Mouse (Mus musculus): Measurements from ENCODE around the gene D10Jhu81e. TPM values are rescaled to one million over a fixed set of nuclear protein-coding genes. Genes with fewer than 3 reads are reported as not detected.
"Not testable (repeated sequence)": the region's sequence is repeated elsewhere in the genome, so short reads cannot be mapped to it uniquely, and the experiment has no call there.

The D10Jhu81e gene
- polyA plus RNA-seq, 1 experiment from 2014 or later: 34.9 TPM

DNA sequence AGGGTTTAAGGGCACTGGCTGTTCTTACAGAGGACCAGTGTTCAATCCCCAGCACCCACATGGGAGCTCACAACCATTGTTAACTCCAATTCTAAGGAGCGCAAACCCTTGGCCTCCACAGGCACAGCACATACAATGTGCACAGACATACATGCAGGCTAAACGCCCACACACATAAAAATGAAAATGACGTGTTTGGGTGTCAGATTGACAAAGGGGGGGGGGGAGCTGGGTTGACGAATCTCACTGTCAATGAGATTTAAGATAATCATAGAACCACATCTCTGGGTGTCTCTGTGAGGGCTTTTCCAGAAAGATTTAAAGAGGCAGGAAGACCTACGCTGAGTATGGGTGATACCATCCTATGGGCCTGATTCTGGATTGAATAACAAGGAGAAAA is 43.3 kb downstream of the D10Jhu81e start:
- 92% methylated on average over 5 of the region's 5 CpGs for WGBS
- peaks cover 5% of the 10 kb centered on the region; the same call in 1 of the 2 replicates for H3K4me1 ChIP-seq (replicated peaks)
- no peak for ATAC-seq

DNA sequence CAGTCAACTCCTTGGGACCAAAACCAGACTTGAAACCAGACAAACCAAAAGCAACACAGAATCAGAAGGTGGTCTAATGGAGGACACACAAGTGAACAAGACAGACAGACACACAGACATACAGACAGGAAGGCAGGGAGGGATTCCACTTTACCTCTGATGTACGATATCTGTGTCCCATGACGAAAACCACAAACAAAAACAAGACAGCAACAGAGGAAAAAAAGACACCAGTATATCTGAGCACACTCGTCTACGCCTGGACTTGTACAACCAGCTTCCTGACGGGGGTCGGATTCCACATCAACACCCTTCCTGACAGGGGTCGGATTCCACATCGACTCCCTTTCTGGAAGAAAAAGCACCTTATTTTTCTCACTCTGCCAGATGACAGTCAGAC is 44.5 kb downstream of the D10Jhu81e start:
- H3K36me3 ChIP-seq; H3K9ac ChIP-seq; H3K4me1 ChIP-seq (replicated peaks); H3K4me3 ChIP-seq (replicated peaks); H3K4me2 ChIP-seq (replicated peaks); ATAC-seq; H3K27me3 ChIP-seq (replicated peaks); H3K9me3 ChIP-seq; H3K27ac ChIP-seq: not testable (repeated sequence)
- WGBS: 73% methylated on average over 8 of the region's 8 CpGs

More for the DNA sequence above, 43.3 kb downstream of the D10Jhu81e start:
- H3K9ac ChIP-seq: no peak overlapping the region
- H3K9me3 ChIP-seq: no peaks in the 10 kb centered on the region
- H3K36me3 ChIP-seq: no peaks in the 10 kb centered on the region
- no peak overlapping the region for H3K4me3 ChIP-seq (replicated peaks)
- H3K4me2 ChIP-seq (replicated peaks): no peak overlapping the region
- H3K27me3 ChIP-seq (replicated peaks): no peaks in the 10 kb centered on the region
- no peak overlapping the region for H3K27ac ChIP-seq

DNA sequence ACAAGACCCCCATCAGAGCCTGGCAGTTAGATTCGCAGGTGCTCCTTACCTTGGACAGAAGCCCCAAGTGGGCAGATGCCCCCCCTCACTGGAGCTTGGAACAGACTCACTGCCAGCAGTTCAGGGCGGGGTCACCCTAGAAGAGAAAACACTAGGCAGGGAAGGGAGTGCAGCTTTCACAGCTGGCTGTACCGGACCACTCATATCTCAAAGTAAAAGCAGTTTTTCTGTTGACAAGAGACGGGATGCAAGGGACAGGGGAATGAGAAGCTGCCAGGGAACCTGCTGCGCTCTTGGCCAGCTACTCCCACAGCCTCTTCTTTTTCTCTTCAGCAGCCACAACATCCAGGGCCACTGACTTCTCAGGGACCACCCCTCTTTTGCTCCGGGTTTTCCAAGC is 45.4 kb downstream of the D10Jhu81e start:
- H3K27me3 ChIP-seq (replicated peaks); H3K9me3 ChIP-seq; H3K4me1 ChIP-seq (replicated peaks); H3K4me2 ChIP-seq (replicated peaks); H3K36me3 ChIP-seq; H3K9ac ChIP-seq; ATAC-seq; H3K27ac ChIP-seq; H3K4me3 ChIP-seq (replicated peaks): not testable (repeated sequence)
- 34% methylated on average over 6 of the region's 6 CpGs for WGBS

DNA sequence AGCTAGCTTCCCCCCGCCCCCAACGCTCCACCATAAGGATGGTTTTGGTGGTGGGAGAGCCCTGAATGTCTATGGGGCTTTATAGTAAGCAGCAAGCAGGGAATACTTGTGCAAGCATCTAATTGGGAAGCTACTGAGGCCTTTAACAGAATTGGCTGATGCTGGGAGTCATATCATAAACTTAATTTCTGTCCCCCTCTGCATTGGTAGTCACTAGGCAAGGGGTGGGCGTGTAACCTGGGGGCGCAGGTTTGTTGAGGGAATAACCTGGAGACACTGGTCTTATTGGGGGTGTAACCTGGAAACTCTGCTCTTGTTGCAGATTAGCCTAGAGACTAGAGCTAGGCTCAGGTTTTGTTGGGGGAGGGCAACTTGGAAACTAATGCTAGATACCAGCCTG is 50.2 kb downstream of the D10Jhu81e start:
- H3K27ac ChIP-seq: no peak overlapping the region
- H3K4me2 ChIP-seq (replicated peaks): no peak overlapping the region
- H3K36me3 ChIP-seq: no peaks in the 10 kb centered on the region
- WGBS: 95% methylated on average over 4 of the region's 4 CpGs
- no peak for ATAC-seq
- H3K9me3 ChIP-seq: no peaks in the 10 kb centered on the region
- no peak overlapping the region for H3K9ac ChIP-seq
- H3K4me3 ChIP-seq (replicated peaks): no peak overlapping the region
- no peaks in the 10 kb centered on the region for H3K27me3 ChIP-seq (replicated peaks)
- H3K4me1 ChIP-seq (replicated peaks): peaks cover 5% of the 10 kb centered on the region; the same call in 1 of the 2 replicates

DNA sequence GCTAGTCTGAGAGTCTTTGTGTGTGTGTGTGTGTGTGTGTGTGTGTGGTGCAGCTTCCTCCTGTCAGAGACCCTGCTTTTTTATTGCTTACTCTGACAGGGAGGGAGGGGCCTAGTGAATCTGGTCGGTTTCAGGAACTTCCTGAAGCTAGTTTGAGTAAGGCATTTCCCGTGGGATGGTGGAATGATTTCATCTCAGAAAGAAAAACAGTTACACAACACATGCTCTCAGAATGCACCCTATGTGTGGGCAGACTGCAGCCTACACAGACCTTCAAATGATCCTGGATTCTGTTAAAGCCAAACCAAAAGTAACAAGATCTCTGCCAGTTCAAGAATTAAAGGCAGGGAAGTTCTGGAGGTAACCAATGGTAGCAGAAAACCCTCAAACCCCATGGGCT is 54.4 kb downstream of the D10Jhu81e start:
- H3K4me1 ChIP-seq (replicated peaks): no peaks in the 10 kb centered on the region
- no peaks in the 10 kb centered on the region for H3K36me3 ChIP-seq
- no peak overlapping the region for H3K4me3 ChIP-seq (replicated peaks)
- no peaks in the 10 kb centered on the region for H3K27me3 ChIP-seq (replicated peaks)
- H3K9me3 ChIP-seq: no peaks in the 10 kb centered on the region
- H3K27ac ChIP-seq: no peak overlapping the region
- no peak overlapping the region for H3K4me2 ChIP-seq (replicated peaks)
- 0 out of 2 replicates have a peak, but pooled peaks have one; percentile 16 for ATAC-seq
- no peak overlapping the region for H3K9ac ChIP-seq
- WGBS: 67% methylated on average over 2 of the region's 2 CpGs

DNA sequence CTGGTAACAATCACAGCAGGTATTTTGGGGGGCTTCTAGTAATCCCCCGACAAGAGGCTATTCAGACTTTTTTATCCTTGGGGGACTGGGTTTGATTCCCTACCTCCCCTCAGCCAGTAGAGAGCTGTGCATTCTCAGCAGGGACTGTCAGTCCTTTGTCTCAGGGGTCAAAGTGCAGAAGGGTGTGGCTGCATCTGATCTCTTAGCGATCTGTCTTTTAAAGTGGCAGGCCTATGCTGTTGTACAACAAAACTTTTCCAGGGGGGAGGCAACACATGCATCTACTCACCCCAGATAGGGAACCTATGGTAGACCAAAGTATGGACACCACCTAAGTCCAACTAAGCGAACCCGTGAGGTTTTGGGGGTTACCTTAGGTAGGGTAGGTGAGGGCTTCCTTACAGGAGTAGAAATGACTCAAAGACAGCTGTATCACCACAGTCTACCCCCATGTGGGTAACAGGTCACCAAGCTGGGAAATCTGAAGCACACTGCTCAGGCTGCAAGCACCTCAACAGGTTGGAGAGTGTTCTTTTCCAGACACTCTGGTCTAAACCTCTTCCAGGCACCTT is 55.0 kb downstream of the D10Jhu81e start:
- H3K9me3 ChIP-seq: no peaks in the 10 kb centered on the region
- H3K36me3 ChIP-seq: no peaks in the 10 kb centered on the region
- no peak overlapping the region for H3K4me2 ChIP-seq (replicated peaks)
- H3K9ac ChIP-seq: no peak overlapping the region
- ATAC-seq: peak; percentile 86
- H3K27ac ChIP-seq: no peak overlapping the region
- H3K4me3 ChIP-seq (replicated peaks): no peak overlapping the region
- WGBS: 71% methylated on average over 4 of the region's 4 CpGs
- no peaks in the 10 kb centered on the region for H3K4me1 ChIP-seq (replicated peaks)
- H3K27me3 ChIP-seq (replicated peaks): no peaks in the 10 kb centered on the region

Other genes starting within 250 kb of the D10Jhu81e start
- 1.1 and 1.2 TPM in 2 replicates for gene Trpm2, start 199.2 kb downstream of the D10Jhu81e start, polyA plus RNA-seq (2015; fragmentation: Nextera tagmentation; extraction: Ambion mirVana)
- 17.3 and 17.5 TPM in 2 replicates for gene 1810043G02Rik, start 191.3 kb downstream of the D10Jhu81e start, polyA plus RNA-seq (2015; fragmentation: Nextera tagmentation; extraction: Ambion mirVana)
- 252 and 254 TPM in 2 replicates for gene Pfkl, start 159.7 kb downstream of the D10Jhu81e start, polyA plus RNA-seq (2015; fragmentation: Nextera tagmentation; extraction: Ambion mirVana)
- gene Dnmt3l, start 127.8 kb downstream of the D10Jhu81e start, polyA plus RNA-seq (2015; fragmentation: Nextera tagmentation; extraction: Ambion mirVana): 0.11 and 0.31 TPM in 2 replicates
- gene Aire, start 126.2 kb downstream of the D10Jhu81e start, polyA plus RNA-seq (2015; fragmentation: Nextera tagmentation; extraction: Ambion mirVana): 0.15 and 0.28 TPM in 2 replicates
- 4.7 and 4.8 TPM in 2 replicates for gene Icosl, start 100.5 kb downstream of the D10Jhu81e start, polyA plus RNA-seq (2015; fragmentation: Nextera tagmentation; extraction: Ambion mirVana)
- gene Pwp2, start 15.4 kb upstream of the D10Jhu81e start, polyA plus RNA-seq (2015; fragmentation: Nextera tagmentation; extraction: Ambion mirVana): 17.5 and 17.7 TPM in 2 replicates
- 17.3 and 17.6 TPM in 2 replicates for gene Trappc10, start 74.9 kb upstream of the D10Jhu81e start, polyA plus RNA-seq (2015; fragmentation: Nextera tagmentation; extraction: Ambion mirVana)
- 58.2 and 70.6 TPM in 2 replicates for gene Agpat3, start 182.7 kb upstream of the D10Jhu81e start, polyA plus RNA-seq (2015; fragmentation: Nextera tagmentation; extraction: Ambion mirVana)
- 268 and 277 TPM in 2 replicates for gene Rrp1, start 243.3 kb upstream of the D10Jhu81e start, polyA plus RNA-seq (2015; fragmentation: Nextera tagmentation; extraction: Ambion mirVana)

Data from intestine, embryonic 15.5 days (tissue).